Mouse (Mus musculus): Measurements from ENCODE around the gene Coq9.

The Coq9 gene

GRCm38 (mm10) chr8:94870003-94870402, 31.9 kb downstream of the Coq9 start:
- DNase-seq (ENCODE audit: low read depth, low spot score), result no peak

- no peak for DNase-seq (ENCODE audit: low read depth, low spot score)
Observed at GRCm38 (mm10) chr8:94870474-94871107, 32.5 kb downstream of the Coq9 start.

GRCm38 (mm10) chr8:94871108-94871894, 33.2 kb downstream of the Coq9 start:
- no peak for DNase-seq (ENCODE audit: low read depth, low spot score)

GRCm38 (mm10) chr8:94872156-94872555, 34.0 kb downstream of the Coq9 start:
- no peak for DNase-seq (ENCODE audit: low read depth, low spot score)

GRCm38 (mm10) chr8:94872576-94872975, 34.5 kb downstream of the Coq9 start:
- DNase-seq (ENCODE audit: low read depth, low spot score), result no peak

- peak; percentile 73 for DNase-seq (ENCODE audit: low read depth, low spot score)
Observed at GRCm38 (mm10) chr8:94874358-94874757, 36.2 kb downstream of the Coq9 start.

GRCm38 (mm10) chr8:94875096-94875870, 37.2 kb downstream of the Coq9 start:
- DNase-seq (ENCODE audit: low read depth, low spot score), result no peak

- no peak for DNase-seq (ENCODE audit: low read depth, low spot score)
Observed at GRCm38 (mm10) chr8:94875871-94876150, 37.7 kb downstream of the Coq9 start.

- DNase-seq (ENCODE audit: low read depth, low spot score), result peak; percentile 88
Observed at GRCm38 (mm10) chr8:94876197-94876730, 38.1 kb downstream of the Coq9 start, which contains the start of gene Dok4. Gene Dok4, minus strand, starts transcription at chr8:94876330.

- no peak for DNase-seq (ENCODE audit: low read depth, low spot score)
Observed at GRCm38 (mm10) chr8:94876820-94877219, 38.7 kb downstream of the Coq9 start.

GRCm38 (mm10) chr8:94880742-94881141, 42.6 kb downstream of the Coq9 start:
- DNase-seq (ENCODE audit: low read depth, low spot score), result no peak

GRCm38 (mm10) chr8:94888383-94889036, 50.4 kb downstream of the Coq9 start:
- no peak for DNase-seq (ENCODE audit: low read depth, low spot score)

GRCm38 (mm10) chr8:94892917-94893316, 54.8 kb downstream of the Coq9 start:
- no peak for DNase-seq (ENCODE audit: low read depth, low spot score)

GRCm38 (mm10) chr8:94899262-94899661, 61.1 kb downstream of the Coq9 start:
- no peak for DNase-seq (ENCODE audit: low read depth, low spot score)

GRCm38 (mm10) chr8:94900617-94901016, 62.5 kb downstream of the Coq9 start:
- no peak for DNase-seq (ENCODE audit: low read depth, low spot score)

- no peak for DNase-seq (ENCODE audit: low read depth, low spot score)
Observed at GRCm38 (mm10) chr8:94901031-94901430, 62.9 kb downstream of the Coq9 start.

GRCm38 (mm10) chr8:94903709-94904108, 65.6 kb downstream of the Coq9 start:
- no peak for DNase-seq (ENCODE audit: low read depth, low spot score)
